Mouse (Mus musculus) gastrocnemius, adult 2 months (tissue): ENCODE data around the gene Acot1. TPM values are rescaled to one million over a fixed set of nuclear protein-coding genes. Genes with fewer than 3 reads are reported as not detected.
"Not testable (repeated sequence)": the region's sequence is repeated elsewhere in the genome, so short reads cannot be mapped to it uniquely, and the experiment has no call there.

Source experiments
- DNase-seq: peaks from one replicate; pipeline ENCODE4 v3.0.0; 2022
- H3K27ac ChIP-seq: fragments of 200-600 bp; 2 replicates; pipeline ENCODE4 v1.8.1; 2022; ENCODE audit warnings: mild to moderate bottlenecking
- H3K4me3 ChIP-seq: fragments of 200-600 bp; 2 replicates; pipeline ENCODE4 v1.8.1; 2022; ENCODE audit warnings: mild to moderate bottlenecking, moderate library complexity
- CTCF ChIP-seq: fragments of 200-600 bp; IDR thresholded peaks from 2 replicates; pipeline ENCODE4 v1.8.1; 2022; ENCODE audit warnings: antibody characterized with exemption, mild to moderate bottlenecking, moderate library complexity
- intact Hi-C: fragments of 180-260 bp; cut with DNase I; formaldehyde crosslinking; loops from one replicate; pipeline ENCODE4 v1.15.1; 2025
- total RNA-seq, 2 experiments: library from RNA; stranded (reverse); gene quantifications; 2 replicates each; pipeline ENCODE4 v1.2.3; 2021

The Acot1 gene
- total RNA-seq, 2 experiments from 2014 or later, result 2.2 to 3.9 TPM

DNA sequence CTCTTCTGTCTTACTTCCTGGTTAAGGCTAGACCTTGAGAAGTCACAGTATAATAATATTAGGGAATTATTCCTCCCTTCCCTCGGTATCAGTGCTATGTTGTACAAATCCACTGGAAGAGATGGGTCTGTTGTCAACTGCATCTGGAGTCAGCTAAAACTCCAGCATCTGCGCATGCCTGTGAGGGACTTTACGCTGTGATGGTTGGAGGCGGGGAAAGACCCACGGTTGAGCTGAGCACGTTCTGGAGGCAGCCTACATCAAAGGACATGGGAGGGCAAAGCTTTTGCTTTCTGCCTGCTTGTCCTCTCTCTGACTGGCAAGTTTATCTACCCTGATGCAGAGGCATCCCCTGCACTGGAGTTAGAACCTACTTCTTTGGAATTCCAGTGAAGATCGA lies 16.6 kb downstream of the Acot1 start:
- DNase-seq, result no peak
- no peak for TF ChIP-seq CTCF
- H3K27ac ChIP-seq, result no peak overlapping the region
- intact Hi-C loops, result no loop called here
- H3K4me3 ChIP-seq, result no peak overlapping the region

- H3K4me3 ChIP-seq, DNase-seq, intact Hi-C loops, H3K27ac ChIP-seq: not testable (repeated sequence)
Observed at GRCm38 (mm10) chr12:84028328-84028727, 19.0 kb downstream of the Acot1 start.

GRCm38 (mm10) chr12:84029043-84029442 lies 19.8 kb downstream of the Acot1 start:
- intact Hi-C loops, H3K27ac ChIP-seq, H3K4me3 ChIP-seq, DNase-seq: not testable (repeated sequence)

DNA sequence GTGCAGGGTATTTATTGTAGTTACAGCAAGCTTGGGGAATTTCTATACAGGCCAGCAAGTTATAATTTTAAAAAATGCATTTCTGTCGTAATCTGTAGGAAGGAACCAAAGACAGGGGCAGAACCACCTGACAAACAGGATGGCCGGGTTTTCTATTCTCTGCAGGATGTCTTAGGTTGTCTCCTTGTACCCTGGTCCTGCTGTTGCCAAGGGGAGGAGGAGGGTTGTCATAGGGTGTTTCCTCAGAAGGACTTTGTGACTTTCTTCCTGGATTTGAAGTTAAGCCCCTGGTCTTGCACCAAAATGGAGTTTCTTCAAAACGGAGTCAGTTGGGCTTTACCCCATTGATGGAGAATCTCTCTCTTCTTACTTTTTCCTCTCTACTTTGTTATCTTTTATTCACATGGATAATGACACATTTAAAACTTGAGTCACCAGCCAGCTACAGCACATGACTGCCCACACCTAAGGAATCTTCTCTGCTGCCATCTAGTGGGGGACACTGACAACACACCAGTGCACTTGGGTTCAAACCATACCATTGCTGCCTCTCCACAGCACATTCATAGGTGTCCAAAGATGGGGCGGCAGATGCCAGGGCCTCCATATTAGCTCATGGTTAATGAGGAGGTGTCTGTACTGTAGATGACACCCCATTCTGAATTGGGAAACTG lies 21.5 kb downstream of the Acot1 start:
- H3K27ac ChIP-seq, result no peak overlapping the region
- peak; percentile 94 for TF ChIP-seq CTCF
- intact Hi-C loops, result loop anchor here (5.0 to 10.0 kb wide), 2 partner anchors 43 to 316 kb away; partner anchors contain the start of gene Acot2
- DNase-seq, result peak; percentile 74
- H3K4me3 ChIP-seq, result no peak overlapping the region

- intact Hi-C loops, result loop anchor here (1.0 to 10.0 kb wide), 3 partner anchors 46 to 318 kb away; partner anchors contain the start of gene Acot2
- no peak for DNase-seq
- H3K27ac ChIP-seq, result no peak overlapping the region
- no peak overlapping the region for H3K4me3 ChIP-seq
- no peak for TF ChIP-seq CTCF
Observed at GRCm38 (mm10) chr12:84032854-84033253, 23.6 kb downstream of the Acot1 start.

DNA sequence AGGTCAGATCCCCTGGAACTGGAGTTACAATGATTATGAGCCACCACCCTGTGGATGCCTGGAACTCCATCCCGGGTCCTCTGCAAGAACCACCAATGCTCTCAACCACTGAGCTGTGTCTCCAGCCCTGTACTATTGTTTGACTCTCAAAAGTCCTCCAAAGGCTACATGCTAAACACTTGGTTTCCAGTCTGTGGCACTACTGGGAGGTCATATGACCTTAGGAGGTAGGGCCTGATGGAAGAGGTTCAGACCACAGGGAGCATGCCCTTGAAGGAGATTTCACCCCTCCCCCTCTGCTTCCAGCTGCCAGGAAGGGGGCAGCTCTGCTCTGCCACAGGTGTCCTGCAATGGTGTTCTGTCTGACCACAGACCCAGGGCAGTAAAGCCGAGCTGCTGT lies 24.0 kb downstream of the Acot1 start:
- H3K27ac ChIP-seq, H3K4me3 ChIP-seq, DNase-seq: not testable (repeated sequence)
- intact Hi-C loops, result loop anchor here (5.0 to 10.0 kb wide), 2 partner anchors 46 to 319 kb away; partner anchors contain the start of gene Acot2

- intact Hi-C loops, result loop anchor here (5.0 to 10.0 kb wide), 2 partner anchors 47 to 319 kb away; partner anchors contain the start of gene Acot2
- TF ChIP-seq CTCF, result no peak
- H3K4me3 ChIP-seq, result no peak overlapping the region
Observed at GRCm38 (mm10) chr12:84034108-84034507, 24.8 kb downstream of the Acot1 start.

GRCm38 (mm10) chr12:84038241-84038640 lies 29.0 kb downstream of the Acot1 start, which contains the start of gene Acot4:
Acot4 (plus strand) TSS chr12:84038379.
- intact Hi-C loops, result loop anchor here (10.0 kb wide), 1 partner anchor 323 kb away; no protein-coding TSS in a partner anchor
- peak within 1 kb of the TSS; percentile 74 for H3K4me3 ChIP-seq
- DNase-seq, result not testable (repeated sequence)
- peak within 1 kb of the TSS; percentile 28; the same call in 1 of the 2 replicates for H3K27ac ChIP-seq

More at GRCm38 (mm10) chr12:84034108-84034507, 24.8 kb downstream of the Acot1 start:
- DNase-seq, result no peak
- no peak overlapping the region for H3K27ac ChIP-seq

DNA sequence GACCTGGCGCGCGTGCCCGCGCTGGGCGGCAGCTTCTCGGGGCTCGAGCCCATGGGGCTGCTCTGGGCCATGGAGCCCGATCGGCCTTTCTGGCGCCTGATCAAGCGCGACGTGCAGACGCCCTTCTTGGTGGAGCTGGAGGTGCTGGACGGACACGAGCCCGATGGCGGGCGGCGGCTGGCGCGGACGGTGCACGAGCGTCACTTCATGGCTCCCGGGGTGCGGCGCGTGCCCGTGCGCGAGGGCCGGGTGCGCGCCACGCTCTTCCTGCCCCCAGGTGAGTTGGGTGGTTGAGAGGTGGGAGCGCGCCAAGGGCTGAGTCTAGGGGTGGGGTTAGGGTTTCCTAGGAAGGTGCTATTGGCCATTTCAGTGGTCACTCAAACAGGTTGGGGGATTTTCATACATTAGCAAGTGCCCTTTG lies 29.4 kb downstream of the Acot1 start, which contains the start of gene Gm49366:
TSS of gene Gm49366 (plus strand) at position 245 of the 421 bp plus-strand sequence.
- H3K4me3 ChIP-seq, result peak within 1 kb of the TSS; percentile 74
- H3K27ac ChIP-seq, result peak within 1 kb of the TSS; percentile 28; the same call in 1 of the 2 replicates
- intact Hi-C loops, result loop anchor here (10.0 kb wide), 1 partner anchor 324 kb away; no protein-coding TSS in a partner anchor
- DNase-seq, result peak; percentile 47

GRCm38 (mm10) chr12:84042248-84042647 lies 33.0 kb downstream of the Acot1 start:
- intact Hi-C loops, result no loop called here
- DNase-seq, result no peak
- no peak overlapping the region for H3K27ac ChIP-seq
- TF ChIP-seq CTCF, result no peak
- H3K4me3 ChIP-seq, result no peak overlapping the region

DNA sequence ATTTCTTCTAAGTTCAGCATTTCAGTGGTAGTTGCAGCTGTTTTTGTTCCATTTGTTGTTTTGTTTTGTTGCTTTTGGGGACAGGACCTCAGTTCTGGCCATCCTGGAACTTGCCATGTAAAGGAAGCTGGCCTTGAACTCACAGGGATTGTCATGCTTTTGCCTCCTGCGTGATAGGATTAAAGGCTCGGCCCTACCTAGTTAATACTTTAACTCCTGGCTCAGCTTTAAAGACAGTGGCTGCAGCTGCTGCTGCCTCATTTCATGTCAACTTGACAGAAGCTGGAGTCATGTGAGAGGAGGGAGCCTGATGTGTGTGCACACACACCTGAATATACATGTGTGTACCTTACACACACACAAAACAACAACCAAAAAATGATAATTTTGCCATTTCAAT lies 34.8 kb downstream of the Acot1 start:
- intact Hi-C loops, result no loop called here
- no peak overlapping the region for H3K4me3 ChIP-seq
- DNase-seq, result no peak
- no peak overlapping the region for H3K27ac ChIP-seq
- TF ChIP-seq CTCF, result no peak

GRCm38 (mm10) chr12:84046906-84047305 lies 37.6 kb downstream of the Acot1 start:
- Histone ChIP-seq H3K4me3 (no peak overlapping the region), H3K27ac (no peak overlapping the region)
- no peak for TF ChIP-seq CTCF
- intact Hi-C loops, result no loop called here
- DNase-seq, result no peak

DNA sequence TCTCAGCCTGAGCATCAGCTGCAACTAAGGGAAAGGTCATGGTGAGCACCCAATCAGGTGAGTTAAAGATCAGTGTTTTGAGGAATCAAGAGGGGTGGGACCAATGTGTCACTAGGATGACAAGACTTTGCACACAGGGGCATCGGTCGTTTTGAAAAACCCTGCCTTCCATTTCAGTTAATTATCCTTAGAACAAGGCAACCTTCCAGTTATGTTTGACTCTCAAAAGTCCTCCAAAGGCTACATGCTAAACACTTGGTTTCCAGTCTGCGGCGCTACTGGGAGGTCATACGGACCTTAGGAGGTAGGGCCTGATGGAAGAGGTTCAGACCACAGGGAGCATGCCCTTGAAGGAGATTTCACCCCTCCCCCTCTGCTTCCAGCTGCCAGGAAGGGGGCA lies 41.5 kb downstream of the Acot1 start:
- DNase-seq, H3K4me3 ChIP-seq, H3K27ac ChIP-seq, intact Hi-C loops: not testable (repeated sequence)
